In genomic region chr12:117083856-117084701, GRCm38 (mm10) we compare ENCODE assay signal across 13 mouse cellular contexts.
DNase-seq lines count a peak whose midpoint lies in the region; ATAC-seq and TF ChIP-seq lines count a peak whose summit lies in the region.
"Had no signal": no experiment of that assay in that cellular context is flagged by ENCODE, and none has a peak within 500 bp of the region (broad histone marks: within the 10 kb centered on the region; RNA-seq: fewer than 3 reads in every experiment).

No protein-coding gene starts in this region.

- WGBS in cerebellum, adult 2 months, result 96% methylated on average over 3 of the region's 3 CpGs
- 61% methylated on average over 3 of the region's 3 CpGs for WGBS in lung, embryonic 16.5 days
- WGBS in lung, postnatal 0 days, result 69% methylated on average over 3 of the region's 3 CpGs
- 74% methylated on average over 3 of the region's 3 CpGs for WGBS in hindbrain, embryonic 12.5 days
- WGBS in midbrain, embryonic 15.5 days, result 36% methylated on average over 3 of the region's 3 CpGs

- ATAC-seq in lung, embryonic 16.5 days (ENCODE audit: low read depth), result peak; percentile 23; the same call in 1 of the 2 replicates
- ATAC-seq in lung, postnatal 0 days, result no peak
- no peak for ATAC-seq in hindbrain, embryonic 12.5 days (ENCODE audit: low FRiP score)
- peak; percentile 83 for ATAC-seq in midbrain, embryonic 15.5 days (replicated peaks)
- ATAC-seq: liver, embryonic 12.5 days had no signal

- H3K27me3 ChIP-seq in cerebellum, adult 2 months (ENCODE audit: control insufficient read depth, insufficient read depth, low read length), result no peaks in the 10 kb centered on the region
- no peaks in the 10 kb centered on the region for H3K27me3 ChIP-seq in lung, embryonic 16.5 days (ENCODE audit: control insufficient read depth, insufficient read depth, low read depth, low read length)
- no peaks in the 10 kb centered on the region for H3K27me3 ChIP-seq in lung, postnatal 0 days (replicated peaks; ENCODE audit: insufficient read depth, low read length)
- H3K27me3 ChIP-seq in hindbrain, embryonic 12.5 days, result no peaks in the 10 kb centered on the region
- H3K27me3 ChIP-seq in midbrain, embryonic 15.5 days (replicated peaks), result no peaks in the 10 kb centered on the region
- H3K27me3 ChIP-seq: embryonic facial prominence, embryonic 13.5 days; liver, embryonic 12.5 days had no signal

- H3K36me3 ChIP-seq in lung, embryonic 16.5 days (ENCODE audit: control insufficient read depth, insufficient read depth, low read length), result no peaks in the 10 kb centered on the region
- no peaks in the 10 kb centered on the region for H3K36me3 ChIP-seq in lung, postnatal 0 days (ENCODE audit: insufficient read depth, low read length)
- no peaks in the 10 kb centered on the region for H3K36me3 ChIP-seq in hindbrain, embryonic 12.5 days
- H3K36me3 ChIP-seq in midbrain, embryonic 15.5 days (replicated peaks), result no peaks in the 10 kb centered on the region
- H3K36me3 ChIP-seq: embryonic facial prominence, embryonic 13.5 days; liver, embryonic 12.5 days had no signal

- H3K9ac ChIP-seq in lung, embryonic 16.5 days (ENCODE audit: low read length), result no peak overlapping the region
- no peak overlapping the region for H3K9ac ChIP-seq in lung, postnatal 0 days (replicated peaks; ENCODE audit: low read depth)
- H3K9ac ChIP-seq in hindbrain, embryonic 12.5 days, result no peak overlapping the region; the same call in 1 of the 2 replicates
- no peak overlapping the region for H3K9ac ChIP-seq in midbrain, embryonic 15.5 days
- H3K9ac ChIP-seq: embryonic facial prominence, embryonic 13.5 days; liver, embryonic 12.5 days had no signal

- no peak overlapping the region for H3K4me2 ChIP-seq in lung, embryonic 16.5 days (ENCODE audit: low read depth, low read length)
- H3K4me2 ChIP-seq in lung, postnatal 0 days (replicated peaks; ENCODE audit: low read depth, low read length), result no peak overlapping the region
- H3K4me2 ChIP-seq in hindbrain, embryonic 12.5 days (replicated peaks), result no peak overlapping the region
- H3K4me2 ChIP-seq in midbrain, embryonic 15.5 days, result no peak overlapping the region
- H3K4me2 ChIP-seq: embryonic facial prominence, embryonic 13.5 days; liver, embryonic 12.5 days had no signal

- no peaks in the 10 kb centered on the region for H3K9me3 ChIP-seq in lung, embryonic 16.5 days (ENCODE audit: control insufficient read depth, low read length)
- H3K9me3 ChIP-seq in lung, postnatal 0 days (ENCODE audit: low read length), result no peaks in the 10 kb centered on the region
- H3K9me3 ChIP-seq in hindbrain, embryonic 12.5 days (replicated peaks), result no peaks in the 10 kb centered on the region
- H3K9me3 ChIP-seq in midbrain, embryonic 15.5 days, result no peaks in the 10 kb centered on the region
- H3K9me3 ChIP-seq: embryonic facial prominence, embryonic 13.5 days; liver, embryonic 12.5 days had no signal

- TF ChIP-seq EP300 in lung, postnatal 0 days (IDR thresholded peaks at IDR 0.05), result no peak

- TF ChIP-seq CTCF in cerebellum, adult 2 months (IDR thresholded peaks at IDR 0.05; ENCODE audit: borderline replicate concordance, insufficient read depth, low read depth, low read length), result no peak
- no peak for TF ChIP-seq CTCF in lung, postnatal 0 days (IDR thresholded peaks at IDR 0.05)

- no peak overlapping the region for H3K27ac ChIP-seq in cerebellum, adult 2 months (ENCODE audit: insufficient read depth, low read length)
- no peak overlapping the region for H3K27ac ChIP-seq in lung, embryonic 16.5 days (ENCODE audit: low read length)
- H3K27ac ChIP-seq in lung, postnatal 0 days (ENCODE audit: low read length), result no peak overlapping the region
- H3K27ac ChIP-seq in hindbrain, embryonic 12.5 days, result 0 out of 2 replicates have a peak overlapping the region, but pooled peaks have one; percentile 18
- H3K27ac ChIP-seq in midbrain, embryonic 15.5 days, result peak overlapping the region; percentile 81
- H3K27ac ChIP-seq: embryonic facial prominence, embryonic 13.5 days; liver, embryonic 12.5 days; stomach, postnatal 0 days had no signal

- TF ChIP-seq POLR2A in cerebellum, adult 2 months (IDR thresholded peaks at IDR 0.05; ENCODE audit: borderline replicate concordance, insufficient read depth, low read length), result no peak

- no peak overlapping the region for H3K4me3 ChIP-seq in cerebellum, adult 2 months (replicated peaks; ENCODE audit: insufficient read depth, low read depth, low read length)
- H3K4me3 ChIP-seq in lung, embryonic 16.5 days (ENCODE audit: low read length), result no peak overlapping the region
- H3K4me3 ChIP-seq in lung, postnatal 0 days (ENCODE audit: low read depth, low read length), result no peak overlapping the region
- H3K4me3 ChIP-seq in hindbrain, embryonic 12.5 days, result no peak overlapping the region
- H3K4me3 ChIP-seq in midbrain, embryonic 15.5 days, result no peak overlapping the region
- H3K4me3 ChIP-seq: embryonic facial prominence, embryonic 13.5 days; liver, embryonic 12.5 days had no signal

- no peaks in the 10 kb centered on the region for H3K4me1 ChIP-seq in cerebellum, adult 2 months (ENCODE audit: control insufficient read depth, insufficient read depth, low read length)
- no peaks in the 10 kb centered on the region; the same call in 1 of the 2 replicates for H3K4me1 ChIP-seq in lung, embryonic 16.5 days (replicated peaks; ENCODE audit: control insufficient read depth, insufficient read depth, low read length)
- no peaks in the 10 kb centered on the region for H3K4me1 ChIP-seq in lung, postnatal 0 days (ENCODE audit: insufficient read depth, low read depth, low read length)
- H3K4me1 ChIP-seq in hindbrain, embryonic 12.5 days, result peaks cover 14% of the 10 kb centered on the region
- H3K4me1 ChIP-seq in midbrain, embryonic 15.5 days, result peaks cover 28% of the 10 kb centered on the region
- H3K4me1 ChIP-seq: embryonic facial prominence, embryonic 13.5 days; liver, embryonic 12.5 days had no signal

- peak; percentile 31 to 36 for DNase-seq in cerebellum, postnatal 14 days
- DNase-seq in cerebellum, adult 2 months, result no peak
- DNase-seq in lung, postnatal 0 days (ENCODE audit: low spot score), result no peak
- DNase-seq in spleen, postnatal 4 days (ENCODE audit: low spot score in 2 of 2), result no peak
- no peak for DNase-seq in gastrocnemius, postnatal 4 days (ENCODE audit: low spot score in 2 of 2)
- DNase-seq: B cell, adult 2 months; retina, postnatal 1 day had no signal

Comparison
In these comparisons a context has a peak if more than half of its experiments do, and no peak if none do; other contexts are left out.
1. DNase-seq: peak in cerebellum, postnatal 14 days (2 of 2); none in cerebellum, adult 2 months (0 of 2), lung, postnatal 0 days (single experiment), spleen, postnatal 4 days (0 of 2) and gastrocnemius, postnatal 4 days (0 of 2).
2. ATAC-seq: peak in lung, embryonic 16.5 days (single experiment) and midbrain, embryonic 15.5 days (single experiment); none in lung, postnatal 0 days (single experiment) and hindbrain, embryonic 12.5 days (single experiment).
3. H3K27ac ChIP-seq: peak in hindbrain, embryonic 12.5 days (single experiment) and midbrain, embryonic 15.5 days (single experiment); none in cerebellum, adult 2 months (single experiment), lung, embryonic 16.5 days (single experiment) and lung, postnatal 0 days (single experiment).